Mouse (Mus musculus) kidney, embryonic 15.5 days (tissue): ENCODE results near the gene Rufy2. TPM values are rescaled to one million over a fixed set of nuclear protein-coding genes. Genes with fewer than 3 reads are reported as not detected.
A peak's percentile ranks its signal among the peaks of the same experiment; 100 is the strongest.

Experiments used
- ATAC-seq: fragments of 200-750 bp; cut with Nextera tagmentation; replicated peaks from 2 replicates; pipeline ENCODE4 v1.8.0; 2017; ENCODE audit warnings: moderate TSS enrichment; ENCODE audit not compliant: low FRiP score
- H3K27ac ChIP-seq: fragments of 300-500 bp; sonication (generic); 2 replicates; pipeline ENCODE4 v1.5.1; 2015; ENCODE audit warnings: mild to moderate bottlenecking, inconsistent platforms
- H3K27me3 ChIP-seq: fragments of 300-500 bp; sonication (generic); 2 replicates; pipeline ENCODE4 v1.6.1; 2015; ENCODE audit warnings: inconsistent platforms
- H3K36me3 ChIP-seq: fragments of 300-500 bp; sonication (generic); 2 replicates; pipeline ENCODE4 v1.6.1; 2015; ENCODE audit warnings: inconsistent platforms
- H3K4me1 ChIP-seq: fragments of 300-500 bp; sonication (generic); 2 replicates; pipeline ENCODE4 v1.6.1; 2015; ENCODE audit warnings: inconsistent platforms
- H3K4me2 ChIP-seq: fragments of 300-500 bp; sonication (generic); 2 replicates; pipeline ENCODE4 v1.6.1; 2015; ENCODE audit warnings: moderate library complexity, mild to moderate bottlenecking, inconsistent platforms
- H3K4me3 ChIP-seq: fragments of 300-500 bp; sonication (generic); replicated peaks from 2 replicates; pipeline ENCODE4 v1.5.1; 2015; ENCODE audit warnings: mild to moderate bottlenecking, inconsistent platforms
- H3K9ac ChIP-seq: fragments of 300-500 bp; sonication (generic); 2 replicates; pipeline ENCODE4 v1.6.1; 2015; ENCODE audit warnings: mild to moderate bottlenecking, inconsistent platforms
- H3K9me3 ChIP-seq: fragments of 300-500 bp; sonication (generic); replicated peaks from 2 replicates; pipeline ENCODE4 v1.6.1; 2016; ENCODE audit warnings: inconsistent platforms
- WGBS: fragments of 180-500 bp; shearing (Covaris S2); methylation state at CpG from one replicate; pipeline ENCODE4 v1.1.7; 2015; ENCODE audit warnings: mixed read lengths; 5-methylcytosine and 5-hydroxymethylcytosine counted together
- polyA plus RNA-seq: library from polyadenylated mRNA; unstranded; fragments of >200 nt; fragmentation: Nextera tagmentation; extraction: Ambion mirVana; gene quantifications from 2 replicates; pipeline ENCODE4 v1.2.1, GENCODE M21; 2015

Gene Rufy2
- polyA plus RNA-seq, 1 experiment from 2014 or later = 26.6 TPM

- no peak for ATAC-seq
- H3K4me1 ChIP-seq = peaks cover 17% of the 10 kb centered on the region
- H3K9me3 ChIP-seq = no peaks in the 10 kb centered on the region
- H3K36me3 ChIP-seq = no peaks in the 10 kb centered on the region
- no peak within 1 kb of the TSS for H3K9ac ChIP-seq
- no peak within 1 kb of the TSS for H3K4me2 ChIP-seq
- WGBS = 73% methylated on average over 2 of the region's 2 CpGs
- no peaks in the 10 kb centered on the region for H3K27me3 ChIP-seq
- H3K27ac ChIP-seq = 0 out of 2 replicates have a peak within 1 kb of the TSS, but pooled peaks have one; percentile 32
- H3K4me3 ChIP-seq = no peak within 1 kb of the TSS
These were observed 79.8 kb downstream of the Rufy2 start, which contains the start of gene Pbld1 for GRCm38 (mm10) chr10:63059862-63060261. Pbld1 (plus strand) TSS chr10:63060162.

GRCm38 (mm10) chr10:63060406-63060805 is 80.4 kb downstream of the Rufy2 start:
- no peak overlapping the region for H3K9ac ChIP-seq
- H3K4me2 ChIP-seq = no peak overlapping the region
- 37% methylated on average over 11 of the region's 11 CpGs for WGBS
- no peak overlapping the region for H3K4me3 ChIP-seq
- H3K27me3 ChIP-seq = no peaks in the 10 kb centered on the region
- no peaks in the 10 kb centered on the region for H3K36me3 ChIP-seq
- H3K9me3 ChIP-seq = no peaks in the 10 kb centered on the region
- H3K27ac ChIP-seq = 0 out of 2 replicates have a peak overlapping the region, but pooled peaks have one; percentile 32
- H3K4me1 ChIP-seq = peaks cover 17% of the 10 kb centered on the region
- no peak for ATAC-seq

- Histone ChIP-seq H3K4me1 (peaks cover 17% of the 10 kb centered on the region), H3K36me3 (no peaks in the 10 kb centered on the region), H3K9me3 (no peaks in the 10 kb centered on the region), H3K9ac (no peak overlapping the region), H3K4me3 (no peak overlapping the region), H3K4me2 (0 out of 2 replicates have a peak overlapping the region, but pooled peaks have one; percentile 5), H3K27ac (0 out of 2 replicates have a peak overlapping the region, but pooled peaks have one; percentile 15), H3K27me3 (no peaks in the 10 kb centered on the region)
- 68% methylated on average over 12 of the region's 12 CpGs for WGBS
- no peak for ATAC-seq
These were observed 81.2 kb downstream of the Rufy2 start for GRCm38 (mm10) chr10:63061266-63061665.

- H3K9ac ChIP-seq = no peak overlapping the region
- no peak overlapping the region for H3K4me3 ChIP-seq
- H3K4me2 ChIP-seq = no peak overlapping the region
- WGBS = 92% methylated on average over 5 of the region's 5 CpGs
- ATAC-seq = no peak
- H3K4me1 ChIP-seq = peaks cover 9% of the 10 kb centered on the region
- no peak overlapping the region for H3K27ac ChIP-seq
- no peaks in the 10 kb centered on the region for H3K9me3 ChIP-seq
- H3K27me3 ChIP-seq = no peaks in the 10 kb centered on the region
- H3K36me3 ChIP-seq = no peaks in the 10 kb centered on the region
These were observed 82.7 kb downstream of the Rufy2 start for GRCm38 (mm10) chr10:63062696-63063095.

GRCm38 (mm10) chr10:63063365-63063764 is 83.3 kb downstream of the Rufy2 start:
- Histone ChIP-seq H3K9me3 (no peaks in the 10 kb centered on the region), H3K36me3 (no peaks in the 10 kb centered on the region), H3K4me1 (peaks cover 9% of the 10 kb centered on the region), H3K4me3 (no peak overlapping the region), H3K27me3 (no peaks in the 10 kb centered on the region), H3K9ac (no peak overlapping the region), H3K4me2 (no peak overlapping the region), H3K27ac (no peak overlapping the region)
- ATAC-seq = 0 out of 2 replicates have a peak, but pooled peaks have one; percentile 30
- 76% methylated on average over 7 of the region's 7 CpGs for WGBS

- Histone ChIP-seq H3K4me2 (no peak overlapping the region), H3K27ac (no peak overlapping the region), H3K36me3 (no peaks in the 10 kb centered on the region), H3K9ac (no peak overlapping the region), H3K27me3 (no peaks in the 10 kb centered on the region), H3K4me3 (no peak overlapping the region), H3K9me3 (no peaks in the 10 kb centered on the region), H3K4me1 (peaks cover 9% of the 10 kb centered on the region)
- ATAC-seq = no peak
- 69% methylated on average over 9 of the region's 9 CpGs for WGBS
These were observed 84.5 kb downstream of the Rufy2 start for GRCm38 (mm10) chr10:63064516-63064915.

- Histone ChIP-seq H3K9ac (no peak overlapping the region), H3K4me3 (no peak overlapping the region), H3K27ac (no peak overlapping the region), H3K9me3 (no peaks in the 10 kb centered on the region), H3K4me2 (no peak overlapping the region), H3K27me3 (no peaks in the 10 kb centered on the region), H3K4me1 (peaks cover 6% of the 10 kb centered on the region), H3K36me3 (no peaks in the 10 kb centered on the region)
- ATAC-seq = no peak
- 61% methylated on average over 8 of the region's 8 CpGs for WGBS
These were observed 85.5 kb downstream of the Rufy2 start for GRCm38 (mm10) chr10:63065561-63065960.

- Histone ChIP-seq H3K9ac (no peak overlapping the region), H3K4me1 (peaks cover 3% of the 10 kb centered on the region; the same call in 1 of the 2 replicates), H3K9me3 (no peaks in the 10 kb centered on the region), H3K4me3 (no peak overlapping the region), H3K27me3 (no peaks in the 10 kb centered on the region), H3K27ac (no peak overlapping the region), H3K4me2 (no peak overlapping the region), H3K36me3 (no peaks in the 10 kb centered on the region)
- WGBS = 8% methylated on average over 5 of the region's 5 CpGs
- peak; percentile 73 for ATAC-seq
These were observed 86.0 kb downstream of the Rufy2 start for GRCm38 (mm10) chr10:63065988-63066387.

Other genes with a start within 250 kb of the Rufy2 start
- 144 and 153 TPM in 2 replicates for gene Ccar1, start 187.9 kb upstream of the Rufy2 start, polyA plus RNA-seq
- gene Tet1, start 71.2 kb upstream of the Rufy2 start, polyA plus RNA-seq = 28.5 and 32.9 TPM in 2 replicates
- 15.0 and 15.8 TPM in 2 replicates for gene Slc25a16, start 59.6 kb upstream of the Rufy2 start, polyA plus RNA-seq
- 20.8 and 22.2 TPM in 2 replicates for gene Dna2, start 33.2 kb upstream of the Rufy2 start, polyA plus RNA-seq
- 124 and 125 TPM in 2 replicates for gene Hnrnph3, start 44.0 kb downstream of the Rufy2 start, polyA plus RNA-seq
- 4.0 and 4.4 TPM in 2 replicates for gene Pbld2, start 44.1 kb downstream of the Rufy2 start, polyA plus RNA-seq
- gene Pbld1, start 79.9 kb downstream of the Rufy2 start, polyA plus RNA-seq = 6.8 and 6.9 TPM in 2 replicates
- gene Atoh7, start 119.4 kb downstream of the Rufy2 start, polyA plus RNA-seq = 0.10 TPM in 1 of 2 replicates, not detected in the other
- 0.26 and 0.62 TPM in 2 replicates for gene Mypn, start 223.7 kb downstream of the Rufy2 start, polyA plus RNA-seq